In the genomic region with DNA sequence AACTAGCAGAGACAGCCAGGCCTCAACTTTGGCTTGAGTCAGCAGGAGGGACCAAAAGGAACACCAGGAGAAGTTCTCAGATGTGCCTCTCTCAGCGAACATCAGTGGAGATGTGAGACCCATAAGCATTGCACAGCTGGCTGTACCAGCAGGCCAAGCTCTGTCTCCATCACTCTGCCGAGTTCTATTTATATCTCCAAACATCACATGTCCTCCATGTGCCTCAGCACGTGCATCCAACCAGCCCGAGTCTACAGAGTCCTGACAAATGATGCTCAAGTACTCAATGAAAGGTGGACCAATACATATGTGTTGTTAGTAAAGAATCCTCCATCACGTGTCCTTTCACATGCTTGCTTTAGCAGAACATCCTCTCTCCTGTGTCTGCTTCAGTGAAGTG, we compare ENCODE assay signal across 16 mouse cellular contexts.
"Had no signal": no experiment of that assay in that cellular context is flagged by ENCODE, and none has a peak within 500 bp of the region (broad histone marks: within the 10 kb centered on the region; RNA-seq: fewer than 3 reads in every experiment).

No protein-coding gene starts in this region.

- H3K4me2 ChIP-seq: neural tube, embryonic 13.5 days; neural tube, embryonic 15.5 days; stomach, embryonic 15.5 days had no signal

- DNase-seq: retina, postnatal 1 day; right cerebral cortex, adult 18-20 months; right cerebral cortex, postnatal 14 days; right cerebral cortex, postnatal 25 days; right cerebral cortex, postnatal 4 days; spleen, adult 18-20 months; thymus, adult 18-20 months; thymus, adult 2 months; thymus, postnatal 14 days; thymus, postnatal 25 days; thymus, postnatal 36 days; thymus, postnatal 4 days had no signal

- H3K9me3 ChIP-seq: neural tube, embryonic 13.5 days; neural tube, embryonic 15.5 days; stomach, embryonic 15.5 days had no signal

- H3K4me3 ChIP-seq: neural tube, embryonic 13.5 days; neural tube, embryonic 15.5 days; stomach, embryonic 15.5 days had no signal

- H3K4me1 ChIP-seq: neural tube, embryonic 13.5 days; neural tube, embryonic 15.5 days; stomach, embryonic 15.5 days had no signal

- H3K9ac ChIP-seq: neural tube, embryonic 13.5 days; neural tube, embryonic 15.5 days; stomach, embryonic 15.5 days had no signal

- H3K27ac ChIP-seq: neural tube, embryonic 13.5 days; neural tube, embryonic 15.5 days; stomach, embryonic 15.5 days; stomach, postnatal 0 days had no signal

- H3K36me3 ChIP-seq: neural tube, embryonic 13.5 days; neural tube, embryonic 15.5 days; stomach, embryonic 15.5 days had no signal

- H3K27me3 ChIP-seq: neural tube, embryonic 13.5 days; neural tube, embryonic 15.5 days; stomach, embryonic 15.5 days had no signal
